Mouse (Mus musculus) kidney, embryonic 14.5 days (tissue): ENCODE data around the gene Ajm1. TPM values are rescaled to one million over a fixed set of nuclear protein-coding genes. Genes with fewer than 3 reads are reported as not detected.

Experiments
- ATAC-seq: fragments of 200-750 bp; cut with Nextera tagmentation; 2 replicates; pipeline ENCODE4 v1.8.0; 2017; ENCODE audit warnings: moderate number of reproducible peaks, mild to moderate bottlenecking, moderate TSS enrichment, moderate library complexity; ENCODE audit not compliant: low FRiP score, low TSS enrichment
- H3K27ac ChIP-seq: fragments of 300-500 bp; sonication (generic); 2 replicates; pipeline ENCODE4 v1.5.1; 2014; ENCODE audit warnings: low read depth, mild to moderate bottlenecking, low read length, moderate library complexity, mixed read lengths
- H3K27me3 ChIP-seq: fragments of 300-500 bp; sonication (generic); 2 replicates; pipeline ENCODE4 v1.6.1; 2014; ENCODE audit warnings: mild to moderate bottlenecking, low read length; ENCODE audit not compliant: control insufficient read depth, insufficient read depth
- H3K36me3 ChIP-seq: fragments of 300-500 bp; sonication (generic); 2 replicates; pipeline ENCODE4 v1.6.1; 2014; ENCODE audit warnings: low read length, mixed read lengths; ENCODE audit not compliant: control insufficient read depth, insufficient read depth
- H3K4me1 ChIP-seq: fragments of 300-500 bp; sonication (generic); 2 replicates; pipeline ENCODE4 v1.6.1; 2014; ENCODE audit warnings: low read length, mixed read lengths; ENCODE audit not compliant: control insufficient read depth, insufficient read depth
- H3K4me2 ChIP-seq: fragments of 300-500 bp; sonication (generic); replicated peaks from 2 replicates; pipeline ENCODE4 v1.6.1; 2014; ENCODE audit warnings: low read depth, mild to moderate bottlenecking, low read length
- H3K4me3 ChIP-seq: fragments of 300-500 bp; sonication (generic); 2 replicates; pipeline ENCODE4 v1.5.1; 2014; ENCODE audit warnings: mild to moderate bottlenecking, low read length
- H3K9ac ChIP-seq: fragments of 300-500 bp; sonication (generic); 2 replicates; pipeline ENCODE4 v1.6.1; 2014; ENCODE audit warnings: low read depth, mild to moderate bottlenecking, low read length, moderate library complexity
- H3K9me3 ChIP-seq: fragments of 300-500 bp; sonication (generic); 2 replicates; pipeline ENCODE4 v1.6.1; 2016; ENCODE audit warnings: low read length; ENCODE audit not compliant: control insufficient read depth
- WGBS: fragments of 180-500 bp; shearing (Covaris S2); extraction: QIAGEN DNeasy Blood & Tissue Kit; methylation state at CpG from one replicate; pipeline ENCODE4 v1.1.7; 2014; 5-methylcytosine and 5-hydroxymethylcytosine counted together
- polyA plus RNA-seq: library from polyadenylated mRNA; unstranded; fragments of >200 nt; fragmentation: Nextera tagmentation; extraction: Ambion mirVana; gene quantifications from 2 replicates; pipeline ENCODE4 v1.2.1, GENCODE M21; 2014

Ajm1 gene
- polyA plus RNA-seq, 1 experiment from 2014 or later = 0.18 TPM

GRCm38 (mm10) chr2:25549021-25549991 is 32.3 kb downstream of the Ajm1 start:
- 69% methylated on average over 9 of the region's 9 CpGs for WGBS
- ATAC-seq = no peak
- H3K4me3 ChIP-seq = no peak overlapping the region
- no peaks in the 10 kb centered on the region for H3K9me3 ChIP-seq
- H3K4me1 ChIP-seq = peaks cover 7% of the 10 kb centered on the region; the same call in 1 of the 2 replicates
- H3K27me3 ChIP-seq = no peaks in the 10 kb centered on the region
- H3K4me2 ChIP-seq = no peak overlapping the region
- no peaks in the 10 kb centered on the region for H3K36me3 ChIP-seq
- H3K27ac ChIP-seq = no peak overlapping the region
- H3K9ac ChIP-seq = no peak overlapping the region

- peak within 1 kb of the TSS; percentile 64 for H3K27ac ChIP-seq
- peak within 1 kb of the TSS; percentile 65 for H3K4me2 ChIP-seq
- no peaks in the 10 kb centered on the region for H3K9me3 ChIP-seq
- peak within 1 kb of the TSS; percentile 73 for H3K4me3 ChIP-seq
- peak; percentile 99 for ATAC-seq
- no peaks in the 10 kb centered on the region for H3K36me3 ChIP-seq
- 4% methylated on average over 47 of the region's 48 CpGs for WGBS
- H3K27me3 ChIP-seq = no peaks in the 10 kb centered on the region
- peaks cover 10% of the 10 kb centered on the region for H3K4me1 ChIP-seq
- H3K9ac ChIP-seq = peak within 1 kb of the TSS; percentile 80
Observed at GRCm38 (mm10) chr2:25546811-25547491, 34.6 kb downstream of the Ajm1 start, which contains the start of gene Traf2. Traf2 (minus strand) TSS chr2:25546940.

DNA sequence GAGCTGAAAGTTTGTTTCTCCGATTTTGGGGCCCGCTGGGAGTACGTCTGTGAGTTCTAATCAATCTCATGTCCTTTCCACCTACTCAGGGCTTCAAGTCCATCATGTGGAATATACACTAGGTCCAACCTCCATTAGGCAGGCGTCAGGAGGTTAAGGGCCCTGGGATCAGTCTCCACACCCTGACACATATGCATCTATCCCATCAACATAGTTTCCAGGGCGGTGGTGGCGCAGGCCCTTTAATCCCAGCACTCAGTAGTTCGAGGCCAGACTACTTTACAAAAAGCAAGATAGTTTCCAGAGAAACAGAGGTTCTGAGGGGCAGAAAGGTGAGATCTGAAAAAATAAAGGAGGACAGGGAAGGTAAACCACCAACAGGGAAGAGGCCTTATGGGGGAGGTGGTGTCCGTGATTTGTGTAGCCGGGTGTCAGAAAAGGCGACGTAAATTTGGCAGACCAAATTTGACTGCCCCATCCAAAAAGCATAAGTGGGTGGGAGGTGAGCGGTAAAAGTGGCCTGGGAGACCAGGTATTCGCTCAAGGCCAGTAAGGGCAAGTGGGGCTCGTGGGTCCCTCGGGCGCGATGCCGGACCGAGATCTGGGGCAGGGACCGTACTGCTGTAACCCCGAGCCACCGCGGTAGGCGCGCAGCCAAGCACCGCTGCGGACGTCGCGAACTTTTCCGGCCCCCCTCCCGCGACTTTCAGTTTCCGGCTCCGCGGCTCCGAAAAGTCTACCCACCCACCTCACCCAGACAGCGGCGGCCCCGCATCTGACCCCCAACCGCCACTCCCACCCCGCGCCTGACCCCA is 35.4 kb downstream of the Ajm1 start:
- Histone ChIP-seq H3K27me3 (no peaks in the 10 kb centered on the region), H3K4me1 (peaks cover 14% of the 10 kb centered on the region), H3K4me3 (peak overlapping the region; percentile 73), H3K36me3 (no peaks in the 10 kb centered on the region), H3K9me3 (no peaks in the 10 kb centered on the region), H3K27ac (peak overlapping the region; percentile 64), H3K4me2 (peak overlapping the region; percentile 65), H3K9ac (peak overlapping the region; percentile 80)
- peak; percentile 76 for ATAC-seq
- WGBS = 9% methylated on average over 31 of the region's 43 CpGs

GRCm38 (mm10) chr2:25541644-25542367 is 39.8 kb downstream of the Ajm1 start:
- no peak overlapping the region for H3K4me2 ChIP-seq
- H3K9ac ChIP-seq = no peak overlapping the region
- WGBS = 46% methylated on average over 10 of the region's 10 CpGs
- peaks cover 17% of the 10 kb centered on the region for H3K4me1 ChIP-seq
- H3K36me3 ChIP-seq = peaks cover 13% of the 10 kb centered on the region; the same call in 1 of the 2 replicates
- no peak overlapping the region for H3K27ac ChIP-seq
- no peaks in the 10 kb centered on the region for H3K27me3 ChIP-seq
- ATAC-seq = no peak
- no peaks in the 10 kb centered on the region for H3K9me3 ChIP-seq
- H3K4me3 ChIP-seq = no peak overlapping the region

DNA sequence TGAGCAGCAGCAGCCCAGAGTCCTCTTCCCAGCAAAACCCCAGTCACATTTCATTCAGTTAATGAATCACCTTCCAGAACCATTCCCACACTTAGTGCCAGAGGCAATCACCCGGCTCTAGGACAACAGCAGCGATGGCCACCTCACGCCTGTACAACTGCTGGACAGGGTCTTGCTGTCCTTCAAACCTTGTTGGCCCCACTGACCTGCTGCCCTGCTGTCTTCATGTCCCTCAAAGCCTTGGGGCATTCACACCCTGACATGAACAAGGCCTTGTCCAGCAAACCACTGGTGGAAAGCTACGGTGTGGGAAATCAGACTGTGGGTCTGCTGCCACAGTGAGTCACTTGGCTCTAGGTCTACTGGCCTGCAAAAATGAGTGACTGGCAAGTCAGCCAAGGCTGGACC is 41.0 kb downstream of the Ajm1 start:
- Histone ChIP-seq H3K4me1 (peaks cover 11% of the 10 kb centered on the region), H3K36me3 (peaks cover 25% of the 10 kb centered on the region), H3K27ac (no peak overlapping the region; the same call in 1 of the 2 replicates), H3K4me3 (no peak overlapping the region), H3K9me3 (no peaks in the 10 kb centered on the region), H3K4me2 (no peak overlapping the region), H3K9ac (no peak overlapping the region), H3K27me3 (no peaks in the 10 kb centered on the region)
- ATAC-seq = no peak
- WGBS = 80% methylated on average over 4 of the region's 4 CpGs

DNA sequence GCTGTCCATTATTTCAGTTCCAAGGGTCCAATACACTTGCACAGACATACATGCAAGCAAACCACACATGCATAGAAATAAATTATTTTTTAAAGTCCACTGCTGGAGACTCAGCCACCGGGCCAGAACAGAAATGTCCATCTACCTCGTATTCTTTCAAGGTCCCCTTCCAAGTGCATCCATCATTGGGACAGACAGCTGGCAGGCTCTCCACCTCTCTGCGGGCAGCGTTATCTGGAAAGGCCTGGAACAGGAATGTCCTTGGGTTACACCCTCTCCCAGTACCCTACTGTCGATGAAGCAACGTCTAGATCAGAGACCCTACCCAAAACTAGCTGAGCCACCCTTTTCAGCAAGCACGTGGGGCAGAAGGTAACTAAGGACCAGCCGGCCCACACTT is 45.0 kb downstream of the Ajm1 start:
- Histone ChIP-seq H3K4me2 (no peak overlapping the region), H3K9ac (no peak overlapping the region), H3K27me3 (no peaks in the 10 kb centered on the region), H3K4me1 (0 out of 2 replicates have a peak, but pooled peaks cover 3% of the 10 kb centered on the region), H3K4me3 (no peak overlapping the region), H3K27ac (no peak overlapping the region), H3K9me3 (no peaks in the 10 kb centered on the region), H3K36me3 (peaks cover 42% of the 10 kb centered on the region)
- ATAC-seq = no peak
- 88% methylated on average over 8 of the region's 8 CpGs for WGBS

DNA sequence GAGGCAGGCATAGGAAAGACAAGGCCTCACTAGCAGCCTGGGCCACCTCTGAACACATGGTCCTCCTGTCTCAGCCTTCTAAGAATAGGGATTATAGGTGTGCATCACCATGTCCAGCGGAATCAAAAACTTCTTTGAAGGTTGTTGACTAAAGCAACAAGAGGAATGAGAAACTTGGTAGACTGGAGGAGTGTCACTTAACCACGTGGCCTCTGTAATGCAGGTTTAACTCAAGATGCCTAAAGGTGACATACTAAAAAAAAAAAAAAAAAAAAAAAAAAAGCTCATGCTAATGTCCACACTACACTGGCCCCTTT is 46.7 kb downstream of the Ajm1 start:
- Histone ChIP-seq H3K9ac (no peak overlapping the region), H3K4me3 (no peak overlapping the region), H3K27ac (no peak overlapping the region), H3K4me1 (no peaks in the 10 kb centered on the region), H3K27me3 (no peaks in the 10 kb centered on the region), H3K4me2 (no peak overlapping the region), H3K36me3 (peaks cover 53% of the 10 kb centered on the region), H3K9me3 (no peaks in the 10 kb centered on the region)
- 98% methylated on average over 2 of the region's 2 CpGs for WGBS
- ATAC-seq = no peak

GRCm38 (mm10) chr2:25534178-25534865 is 47.2 kb downstream of the Ajm1 start:
- no peaks in the 10 kb centered on the region for H3K4me1 ChIP-seq
- H3K9me3 ChIP-seq = no peaks in the 10 kb centered on the region
- H3K4me3 ChIP-seq = no peak overlapping the region
- ATAC-seq = no peak
- H3K36me3 ChIP-seq = peaks cover 58% of the 10 kb centered on the region
- WGBS = 87% methylated on average over 3 of the region's 3 CpGs
- H3K4me2 ChIP-seq = no peak overlapping the region
- H3K27ac ChIP-seq = no peak overlapping the region
- H3K9ac ChIP-seq = no peak overlapping the region
- H3K27me3 ChIP-seq = no peaks in the 10 kb centered on the region
